Mouse (Mus musculus): ENCODE results near the gene Soga1. TPM values are rescaled to one million over a fixed set of nuclear protein-coding genes. Genes with fewer than 3 reads are reported as not detected.

Gene Soga1
- polyA plus RNA-seq, 1 experiment, result 4.6 TPM

DNA sequence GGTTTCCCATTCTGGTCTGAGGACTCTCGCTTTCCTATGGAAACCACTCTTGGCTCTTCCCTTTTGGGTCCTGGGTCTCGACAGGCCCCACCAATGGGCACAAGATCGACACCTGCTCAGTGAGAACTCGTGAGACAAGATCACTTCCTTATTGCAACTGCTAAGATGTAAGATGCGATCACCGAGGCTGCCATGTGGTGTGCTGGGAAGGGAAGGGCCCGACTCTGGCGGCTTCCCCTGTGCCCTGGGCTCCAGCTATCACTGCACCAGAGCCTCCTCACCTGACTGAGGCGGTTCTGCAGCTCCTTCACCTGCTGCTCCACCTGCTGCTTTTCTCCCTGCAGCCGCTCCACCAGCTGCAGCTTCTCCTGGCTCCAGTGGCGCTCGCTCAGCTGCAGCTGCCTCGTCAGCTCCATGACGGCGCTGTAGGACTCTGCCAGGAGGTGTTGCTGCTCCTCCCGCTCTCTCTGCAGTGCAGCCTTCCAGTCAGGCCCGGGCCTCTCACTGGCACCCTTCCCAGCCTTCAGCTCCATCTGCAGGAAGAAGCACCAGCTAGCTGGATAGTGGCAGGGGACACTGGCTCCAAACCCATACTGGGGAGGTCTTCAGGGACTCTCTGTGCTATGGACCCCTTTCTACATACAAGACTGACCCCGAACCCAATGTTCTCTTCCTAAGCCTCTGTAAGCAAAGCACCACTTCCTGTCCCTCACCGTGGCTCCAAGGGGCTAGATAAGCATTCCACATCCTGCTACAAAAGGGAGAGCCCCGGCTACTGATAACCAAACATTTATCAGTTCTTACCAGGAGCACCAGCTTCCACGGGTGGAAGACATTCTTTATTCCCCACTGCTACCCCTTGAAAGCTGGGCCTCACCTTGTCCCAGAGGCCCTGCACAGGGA lies 51.7 kb downstream of the Soga1 start:
- WGBS, result 31% methylated on average over 21 of the region's 21 CpGs
- no peak for TF ChIP-seq CTCF (IDR thresholded peaks at IDR 0.05; ENCODE audit: extremely low read depth, insufficient read length, insufficient replicate concordance, low read depth, low read length)
- no peak for TF ChIP-seq POLR2A (IDR thresholded peaks at IDR 0.05; ENCODE audit: low read depth, low read length)
- Histone ChIP-seq H3K4me3 (ENCODE audit: low read depth, low read length) (peak overlapping the region; percentile 4; the same call in 1 of the 2 replicates), H3K4me1 (ENCODE audit: control insufficient read depth, insufficient read depth, insufficient read length, low read length) (peaks cover 9% of the 10 kb centered on the region), H3K27me3 (ENCODE audit: control insufficient read depth, insufficient read depth, low read length) (no peaks in the 10 kb centered on the region), H3K36me3 (ENCODE audit: control insufficient read depth, insufficient read depth, low read length) (peaks cover 14% of the 10 kb centered on the region), H3K27ac (ENCODE audit: insufficient read depth, low read depth, low read length) (no peak overlapping the region)

DNA sequence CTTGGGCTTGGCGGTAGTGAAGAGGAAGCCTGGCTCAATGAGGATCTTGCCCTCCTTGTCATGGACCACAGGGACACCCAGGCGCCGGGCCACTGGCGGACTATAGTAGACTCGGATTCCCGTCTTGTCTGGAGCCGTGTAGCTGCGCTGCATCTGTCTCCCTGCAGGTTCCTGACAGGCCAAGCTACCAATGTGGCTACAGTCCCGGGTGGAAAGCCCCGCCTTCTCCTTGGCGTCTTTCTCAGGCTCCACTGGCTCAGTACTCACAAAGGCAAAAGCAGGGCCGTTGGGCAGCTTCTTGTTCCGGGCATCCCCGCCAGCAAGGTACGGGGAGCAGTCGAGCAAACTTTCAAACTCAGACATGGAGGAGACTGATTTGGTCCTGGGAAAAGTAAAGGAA lies 57.9 kb downstream of the Soga1 start:
- Histone ChIP-seq H3K4me3 (ENCODE audit: low read depth, low read length) (no peak overlapping the region), H3K4me1 (ENCODE audit: control insufficient read depth, insufficient read depth, insufficient read length, low read length) (no peaks in the 10 kb centered on the region; the same call in 1 of the 2 replicates), H3K27me3 (ENCODE audit: control insufficient read depth, insufficient read depth, low read length) (no peaks in the 10 kb centered on the region), H3K36me3 (ENCODE audit: control insufficient read depth, insufficient read depth, low read length) (peaks cover 16% of the 10 kb centered on the region), H3K27ac (ENCODE audit: insufficient read depth, low read depth, low read length) (no peak overlapping the region)
- no peak for TF ChIP-seq CTCF (IDR thresholded peaks at IDR 0.05; ENCODE audit: extremely low read depth, insufficient read length, insufficient replicate concordance, low read depth, low read length)
- TF ChIP-seq POLR2A (IDR thresholded peaks at IDR 0.05; ENCODE audit: low read depth, low read length), result no peak
- 93% methylated on average over 16 of the region's 16 CpGs for WGBS

DNA sequence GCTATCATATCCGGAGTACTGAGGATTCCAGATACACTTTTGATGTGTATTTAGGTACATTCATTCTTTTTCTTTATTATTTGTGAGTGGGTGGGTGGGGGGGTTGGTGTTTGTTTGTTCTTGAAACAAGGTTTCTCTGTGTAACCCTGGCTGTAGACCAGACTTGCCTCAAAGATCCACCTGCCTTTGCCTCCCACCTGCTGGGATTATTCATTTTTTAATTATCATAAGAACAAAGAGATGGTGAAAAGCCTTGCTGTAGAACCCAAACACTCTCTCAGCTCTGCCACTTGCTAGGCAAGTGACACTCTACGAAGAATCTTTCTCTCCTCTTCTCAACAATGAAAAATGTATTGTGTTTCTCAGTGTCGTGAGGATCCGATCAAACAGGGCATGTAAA lies 59.8 kb downstream of the Soga1 start:
- H3K27me3 ChIP-seq (ENCODE audit: control insufficient read depth, insufficient read depth, low read length), result no peaks in the 10 kb centered on the region
- 91% methylated on average over 4 of the region's 4 CpGs for WGBS
- H3K27ac ChIP-seq (ENCODE audit: insufficient read depth, low read depth, low read length), result no peak overlapping the region
- H3K4me3 ChIP-seq (ENCODE audit: low read depth, low read length), result no peak overlapping the region
- H3K36me3 ChIP-seq (ENCODE audit: control insufficient read depth, insufficient read depth, low read length), result peaks cover 11% of the 10 kb centered on the region
- TF ChIP-seq CTCF (IDR thresholded peaks at IDR 0.05; ENCODE audit: extremely low read depth, insufficient read length, insufficient replicate concordance, low read depth, low read length) (no peak), POLR2A (IDR thresholded peaks at IDR 0.05; ENCODE audit: low read depth, low read length) (no peak)
- H3K4me1 ChIP-seq (ENCODE audit: control insufficient read depth, insufficient read depth, insufficient read length, low read length), result no peaks in the 10 kb centered on the region; the same call in 1 of the 2 replicates

DNA sequence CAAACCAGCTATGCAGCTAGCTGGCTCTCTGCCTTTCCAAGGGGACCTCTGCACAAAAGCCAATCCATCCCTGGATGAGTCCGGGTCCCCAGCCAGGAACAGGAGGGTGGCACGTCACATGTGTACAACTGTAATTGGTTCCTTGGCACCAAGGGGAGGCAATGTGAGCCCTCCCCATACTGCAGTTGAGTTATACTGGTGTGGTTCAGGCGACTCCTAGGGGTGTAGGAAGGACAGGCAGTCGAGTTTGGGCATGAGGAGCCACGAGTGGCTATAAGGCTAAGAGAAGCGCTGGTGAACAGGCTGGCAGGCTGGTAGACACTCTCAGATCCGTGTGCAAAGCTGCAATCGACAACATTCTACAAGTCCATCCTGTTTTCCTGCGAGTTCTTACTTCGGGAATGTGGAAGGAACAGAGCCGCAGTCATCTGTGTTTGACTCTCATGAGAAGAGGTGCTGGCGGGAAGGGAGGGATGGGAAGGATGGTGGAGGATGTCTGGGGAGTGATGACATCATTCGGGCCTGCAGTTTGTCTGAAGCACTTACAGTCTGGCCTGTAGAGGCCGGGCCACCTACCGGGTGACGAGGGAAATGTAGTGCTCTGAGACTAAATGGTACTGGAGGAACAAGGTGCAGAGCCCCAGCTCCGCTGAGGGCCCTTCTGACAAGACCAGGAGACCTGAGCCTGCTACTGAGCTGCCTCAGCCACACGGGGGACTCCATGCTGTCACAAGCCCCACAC lies 62.4 kb downstream of the Soga1 start:
- Histone ChIP-seq H3K4me1 (ENCODE audit: control insufficient read depth, insufficient read depth, insufficient read length, low read length) (peaks cover 10% of the 10 kb centered on the region), H3K27me3 (ENCODE audit: control insufficient read depth, insufficient read depth, low read length) (no peaks in the 10 kb centered on the region), H3K36me3 (ENCODE audit: control insufficient read depth, insufficient read depth, low read length) (peaks cover 7% of the 10 kb centered on the region), H3K4me3 (ENCODE audit: low read depth, low read length) (no peak overlapping the region), H3K27ac (ENCODE audit: insufficient read depth, low read depth, low read length) (no peak overlapping the region)
- no peak for TF ChIP-seq CTCF (IDR thresholded peaks at IDR 0.05; ENCODE audit: extremely low read depth, insufficient read length, insufficient replicate concordance, low read depth, low read length)
- TF ChIP-seq POLR2A (IDR thresholded peaks at IDR 0.05; ENCODE audit: low read depth, low read length), result no peak
- 80% methylated on average over 18 of the region's 18 CpGs for WGBS

DNA sequence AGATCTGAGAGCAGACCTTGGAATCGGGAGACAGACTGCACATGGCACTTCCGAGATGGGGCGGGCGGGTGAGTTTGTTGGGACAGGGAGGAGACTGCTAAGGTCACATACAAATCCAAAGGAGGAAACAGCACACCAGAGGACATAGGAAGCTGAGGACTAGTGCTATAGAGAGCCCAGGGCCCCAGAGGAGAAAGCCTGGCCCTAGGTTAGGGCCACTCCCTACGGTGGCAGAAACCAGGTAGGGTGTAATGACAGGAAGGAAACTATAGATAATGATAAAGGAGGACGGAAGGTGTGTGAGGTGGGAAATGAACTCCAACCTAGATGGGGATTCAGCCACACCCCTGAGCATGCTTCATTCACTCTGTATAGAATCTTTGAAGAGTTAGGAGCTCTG lies 66.7 kb downstream of the Soga1 start:
- no peak overlapping the region for H3K4me3 ChIP-seq (ENCODE audit: low read depth, low read length)
- H3K27ac ChIP-seq (ENCODE audit: insufficient read depth, low read depth, low read length), result peak overlapping the region; percentile 19; the same call in 1 of the 2 replicates
- H3K36me3 ChIP-seq (ENCODE audit: control insufficient read depth, insufficient read depth, low read length), result peaks cover 2% of the 10 kb centered on the region; the same call in 1 of the 2 replicates
- no peak for TF ChIP-seq POLR2A (IDR thresholded peaks at IDR 0.05; ENCODE audit: low read depth, low read length)
- TF ChIP-seq CTCF (IDR thresholded peaks at IDR 0.05; ENCODE audit: extremely low read depth, insufficient read length, insufficient replicate concordance, low read depth, low read length), result no peak
- WGBS, result 38% methylated on average over 6 of the region's 6 CpGs
- peaks cover 21% of the 10 kb centered on the region; the same call in 1 of the 2 replicates for H3K4me1 ChIP-seq (ENCODE audit: control insufficient read depth, insufficient read depth, insufficient read length, low read length)
- H3K27me3 ChIP-seq (ENCODE audit: control insufficient read depth, insufficient read depth, low read length), result no peaks in the 10 kb centered on the region

DNA sequence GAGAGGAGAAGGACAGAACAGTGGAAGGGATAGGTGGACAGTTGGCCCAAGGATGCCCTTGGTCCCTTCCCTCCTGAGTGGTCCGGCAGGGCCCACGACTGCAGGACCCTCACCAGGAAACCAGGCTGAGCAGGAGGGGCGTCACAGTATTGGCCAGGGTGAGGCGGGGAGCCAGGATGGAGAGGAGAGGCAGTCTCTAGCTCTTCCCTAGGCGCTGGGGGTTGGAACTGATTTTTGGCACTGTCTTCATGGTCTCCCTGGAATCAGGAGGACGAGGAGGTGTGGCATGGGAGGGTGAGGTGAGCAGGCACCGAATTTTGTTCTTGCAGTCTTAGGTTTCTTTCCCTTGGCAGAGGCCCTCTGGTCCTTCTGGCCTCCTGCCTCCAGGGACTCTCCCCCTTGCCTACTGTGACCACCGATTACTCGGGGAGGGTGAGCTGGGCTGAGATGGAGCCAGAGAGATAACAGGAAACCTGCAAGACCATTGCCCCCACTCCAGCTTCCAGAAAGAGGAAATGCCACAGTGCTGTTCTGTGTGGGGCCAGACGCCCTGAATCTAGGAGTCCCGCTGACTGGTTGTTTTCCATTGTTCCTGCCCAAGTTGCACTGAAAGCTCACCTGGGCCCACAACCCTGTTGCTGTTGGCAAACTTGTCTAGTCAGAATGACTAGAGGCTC lies 68.3 kb downstream of the Soga1 start:
- Histone ChIP-seq H3K4me1 (ENCODE audit: control insufficient read depth, insufficient read depth, insufficient read length, low read length) (peaks cover 23% of the 10 kb centered on the region), H3K27me3 (ENCODE audit: control insufficient read depth, insufficient read depth, low read length) (no peaks in the 10 kb centered on the region), H3K4me3 (ENCODE audit: low read depth, low read length) (no peak overlapping the region), H3K27ac (ENCODE audit: insufficient read depth, low read depth, low read length) (no peak overlapping the region), H3K36me3 (ENCODE audit: control insufficient read depth, insufficient read depth, low read length) (no peaks in the 10 kb centered on the region)
- WGBS, result 55% methylated on average over 11 of the region's 11 CpGs
- no peak for TF ChIP-seq POLR2A (IDR thresholded peaks at IDR 0.05; ENCODE audit: low read depth, low read length)
- no peak for TF ChIP-seq CTCF (IDR thresholded peaks at IDR 0.05; ENCODE audit: extremely low read depth, insufficient read length, insufficient replicate concordance, low read depth, low read length)

Data from small intestine, adult 2 months (tissue).